Mouse (Mus musculus) heart, adult 2 months (tissue): ENCODE measurements around the gene Dlx6. TPM values are rescaled to one million over a fixed set of nuclear protein-coding genes. Genes with fewer than 3 reads are reported as not detected.

Experiments used
- DNase-seq, 2 experiments: peaks; one replicate each; pipeline ENCODE4 v3.0.0; 2021
- H3K27ac ChIP-seq: fragments of 200-600 bp; 2 replicates; pipeline ENCODE4 v1.8.1; 2022
- H3K27me3 ChIP-seq: fragments of 200-500 bp; 2 replicates; pipeline ENCODE4 v1.6.1; 2012; ENCODE audit warnings: mild to moderate bottlenecking, low read length, inconsistent platforms, mixed read lengths; ENCODE audit not compliant: control insufficient read depth, insufficient read depth
- H3K36me3 ChIP-seq: fragments of 200-500 bp; 2 replicates; pipeline ENCODE4 v1.6.1; 2012; ENCODE audit warnings: low read length, inconsistent platforms; ENCODE audit not compliant: control insufficient read depth, insufficient read depth
- H3K4me1 ChIP-seq: fragments of 200-500 bp; 2 replicates; pipeline ENCODE4 v1.6.1; 2011; ENCODE audit warnings: low read length; ENCODE audit not compliant: control insufficient read depth, insufficient read depth
- H3K4me3 ChIP-seq: fragments of 200-600 bp; 2 replicates; pipeline ENCODE4 v1.8.1; 2022
- H3K79me2 ChIP-seq: fragments of 200-500 bp; replicated peaks from 2 replicates; pipeline ENCODE4 v1.6.1; 2012; ENCODE audit warnings: mild to moderate bottlenecking, inconsistent platforms, low read length, moderate library complexity, mixed read lengths; ENCODE audit not compliant: control insufficient read depth, insufficient read depth
- H3K9ac ChIP-seq: fragments of 200-500 bp; 2 replicates; pipeline ENCODE4 v1.6.1; 2012; ENCODE audit warnings: low read depth, mild to moderate bottlenecking, control low read depth, inconsistent platforms, low read length, mixed read lengths
- CTCF ChIP-seq: fragments of 200-600 bp; IDR thresholded peaks from 2 replicates; pipeline ENCODE4 v1.8.1; 2022; ENCODE audit warnings: antibody characterized with exemption, mild to moderate bottlenecking, moderate library complexity
- EP300 ChIP-seq: fragments of 200-500 bp; IDR thresholded peaks from 2 replicates; pipeline ENCODE4 v1.6.1; 2011; ENCODE audit warnings: low read depth, low read length, control low read depth; ENCODE audit not compliant: insufficient read depth
- POLR2A ChIP-seq: fragments of 200-500 bp; IDR thresholded peaks from 2 replicates; pipeline ENCODE4 v1.6.1; 2011; ENCODE audit warnings: mild to moderate bottlenecking, low read depth, low read length, control low read depth; ENCODE audit not compliant: insufficient read depth
- WGBS: fragments of 180-500 bp; shearing (Covaris S2); methylation state at CpG from one replicate; pipeline ENCODE4 v1.1.7; 2018; 5-methylcytosine and 5-hydroxymethylcytosine counted together
- intact Hi-C: fragments of 180-260 bp; cut with DNase I; formaldehyde crosslinking; loops from one replicate; pipeline ENCODE4 v1.15.1; 2025
- polyA plus RNA-seq: library from polyadenylated mRNA; depleted of rRNA; stranded (reverse); fragments of >200 nt; gene quantifications from 2 replicates; pipeline ENCODE4 v1.2.3, GENCODE M21; 2012
- total RNA-seq, 2 experiments: library from RNA; stranded (reverse); gene quantifications; 2 replicates each; pipeline ENCODE4 v1.2.3; 2021

Gene Dlx6
- total and polyA plus RNA-seq, 3 experiments, result not detected

DNA sequence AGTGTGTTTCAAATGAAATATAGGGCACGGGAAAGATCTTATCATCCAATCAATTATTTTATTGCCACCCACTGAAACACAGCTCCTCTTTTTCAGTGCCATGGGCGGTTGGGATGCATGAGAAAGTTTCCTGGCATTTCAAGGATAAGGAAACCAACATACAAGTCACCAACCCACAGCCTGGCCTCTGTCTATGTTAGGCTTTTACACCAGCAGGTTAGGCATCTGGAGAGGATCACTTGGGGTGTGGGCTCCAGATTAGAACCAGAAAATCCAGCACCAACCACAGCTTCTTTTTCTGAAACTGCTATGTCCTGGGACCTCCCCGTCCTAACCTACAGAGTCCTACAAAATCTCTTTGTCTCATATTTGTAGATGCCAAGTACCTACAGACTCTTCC, 10.2 kb upstream of the Dlx6 start:
- Histone ChIP-seq H3K4me3 (no peak overlapping the region), H3K4me1 (no peaks in the 10 kb centered on the region), H3K27ac (no peak overlapping the region), H3K27me3 (peaks cover 16% of the 10 kb centered on the region), H3K79me2 (no peaks in the 10 kb centered on the region), H3K9ac (no peak overlapping the region), H3K36me3 (no peaks in the 10 kb centered on the region)
- WGBS, result 48% methylated on average over 3 of the region's 3 CpGs
- no peak for DNase-seq
- intact Hi-C loops, result loop anchor here (10.0 kb wide), 1 partner anchor 158 kb away; no protein-coding TSS in a partner anchor
- TF ChIP-seq POLR2A, result no peak
- no peak for TF ChIP-seq EP300
- no peak for TF ChIP-seq CTCF

DNA sequence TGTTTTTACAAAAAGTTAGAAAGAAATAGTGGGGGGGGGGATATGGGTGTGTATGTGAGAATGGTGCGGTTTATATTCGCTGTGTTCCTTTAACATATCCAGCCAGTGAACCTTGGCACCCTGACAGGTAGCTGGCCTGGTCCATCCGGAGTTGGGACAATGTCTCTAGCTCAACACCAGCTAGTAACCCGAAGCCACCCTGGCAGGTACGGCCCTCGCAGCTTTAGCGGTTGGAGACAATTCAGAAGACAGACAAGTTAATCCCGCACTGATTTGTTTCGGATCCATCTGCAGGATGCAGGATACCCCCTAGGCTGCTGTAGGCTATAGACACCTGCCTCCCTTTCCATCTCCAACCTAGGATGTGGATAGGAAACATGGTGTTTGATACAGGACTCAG, 9.0 kb upstream of the Dlx6 start:
- H3K79me2 ChIP-seq, result no peaks in the 10 kb centered on the region
- no peak for TF ChIP-seq EP300
- TF ChIP-seq CTCF, result no peak
- TF ChIP-seq POLR2A, result no peak
- H3K27ac ChIP-seq, result no peak overlapping the region
- no peaks in the 10 kb centered on the region for H3K4me1 ChIP-seq
- no peak overlapping the region for H3K9ac ChIP-seq
- H3K36me3 ChIP-seq, result no peaks in the 10 kb centered on the region
- DNase-seq, result no peak
- intact Hi-C loops, result loop anchor here (10.0 kb wide), 1 partner anchor 159 kb away; no protein-coding TSS in a partner anchor
- no peak overlapping the region for H3K4me3 ChIP-seq
- 15% methylated on average over 9 of the region's 9 CpGs for WGBS
- peaks cover 17% of the 10 kb centered on the region for H3K27me3 ChIP-seq

GRCm38 (mm10) chr6:6854902-6855745, 8.0 kb upstream of the Dlx6 start:
- H3K4me1 ChIP-seq, result no peaks in the 10 kb centered on the region; the same call in 1 of the 2 replicates
- intact Hi-C loops, result loop anchor here (10.0 kb wide), 1 partner anchor 160 kb away; no protein-coding TSS in a partner anchor
- H3K36me3 ChIP-seq, result no peaks in the 10 kb centered on the region
- no peak for DNase-seq
- 8% methylated on average over 25 of the region's 25 CpGs for WGBS
- no peak overlapping the region for H3K9ac ChIP-seq
- H3K79me2 ChIP-seq, result no peaks in the 10 kb centered on the region
- no peak for TF ChIP-seq EP300
- no peak for TF ChIP-seq POLR2A
- no peak for TF ChIP-seq CTCF
- peaks cover 20% of the 10 kb centered on the region for H3K27me3 ChIP-seq
- H3K4me3 ChIP-seq, result no peak overlapping the region
- no peak overlapping the region for H3K27ac ChIP-seq

- intact Hi-C loops, result loop anchor here (10.0 kb wide), 1 partner anchor 161 kb away; no protein-coding TSS in a partner anchor
- Histone ChIP-seq H3K4me1 (no peaks in the 10 kb centered on the region; the same call in 1 of the 2 replicates), H3K79me2 (no peaks in the 10 kb centered on the region), H3K27ac (no peak overlapping the region), H3K27me3 (peaks cover 26% of the 10 kb centered on the region), H3K4me3 (no peak overlapping the region), H3K36me3 (no peaks in the 10 kb centered on the region), H3K9ac (no peak overlapping the region)
- no peak for DNase-seq
- TF ChIP-seq EP300 (no peak), POLR2A (no peak), CTCF (no peak)
- 2% methylated on average over 10 of the region's 10 CpGs for WGBS
Observed at GRCm38 (mm10) chr6:6855746-6856185, 7.4 kb upstream of the Dlx6 start.

GRCm38 (mm10) chr6:6856316-6856715, 6.8 kb upstream of the Dlx6 start:
- 5% methylated on average over 20 of the region's 20 CpGs for WGBS
- Histone ChIP-seq H3K27ac (no peak overlapping the region), H3K4me1 (no peaks in the 10 kb centered on the region; the same call in 1 of the 2 replicates), H3K36me3 (no peaks in the 10 kb centered on the region), H3K9ac (no peak overlapping the region), H3K27me3 (peaks cover 29% of the 10 kb centered on the region), H3K4me3 (no peak overlapping the region), H3K79me2 (no peaks in the 10 kb centered on the region)
- intact Hi-C loops, result loop anchor here (10.0 kb wide), 1 partner anchor 162 kb away; no protein-coding TSS in a partner anchor
- no peak for TF ChIP-seq POLR2A
- no peak for TF ChIP-seq EP300
- no peak for TF ChIP-seq CTCF
- no peak for DNase-seq

DNA sequence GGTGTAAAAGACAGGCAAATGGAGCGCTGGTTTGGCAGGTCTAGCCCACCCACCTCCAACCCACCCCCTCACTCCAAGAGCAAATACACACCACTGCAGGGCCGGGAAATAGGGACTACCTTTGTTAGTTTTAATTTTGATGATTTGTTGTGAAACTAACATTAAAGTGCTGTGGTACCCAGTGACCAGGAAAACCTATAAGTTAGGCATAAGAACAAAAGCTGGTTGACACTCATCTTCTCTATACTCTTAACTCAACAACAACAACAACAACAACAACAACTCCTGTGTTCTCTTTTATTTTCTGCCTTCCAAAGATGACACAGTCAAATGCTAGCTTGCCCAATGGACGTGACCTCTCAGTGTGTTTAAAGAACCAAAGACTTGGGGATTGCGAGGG, 6.3 kb upstream of the Dlx6 start:
- TF ChIP-seq EP300 (no peak), CTCF (no peak), POLR2A (no peak)

More for the DNA sequence above, 6.3 kb upstream of the Dlx6 start:
- H3K27ac ChIP-seq, result no peak overlapping the region
- intact Hi-C loops, result loop anchor here (10.0 kb wide), 1 partner anchor 162 kb away; no protein-coding TSS in a partner anchor
- H3K9ac ChIP-seq, result no peak overlapping the region
- peaks cover 30% of the 10 kb centered on the region for H3K27me3 ChIP-seq
- H3K79me2 ChIP-seq, result no peaks in the 10 kb centered on the region
- no peak for DNase-seq
- no peaks in the 10 kb centered on the region for H3K36me3 ChIP-seq
- no peaks in the 10 kb centered on the region; the same call in 1 of the 2 replicates for H3K4me1 ChIP-seq
- no peak overlapping the region for H3K4me3 ChIP-seq
- WGBS, result 14% methylated on average over 4 of the region's 4 CpGs
